Mouse (Mus musculus) olfactory bulb, adult 2 months (tissue): ENCODE data around the gene Tulp1. TPM values are rescaled to one million over a fixed set of nuclear protein-coding genes. Genes with fewer than 3 reads are reported as not detected.
"Not testable (repeated sequence)": the region's sequence is repeated elsewhere in the genome, so short reads cannot be mapped to it uniquely, and the experiment has no call there.

Experiments used
- H3K27ac ChIP-seq: fragments of 200-500 bp; 2 replicates; pipeline ENCODE4 v1.5.1; 2012; ENCODE audit warnings: low read depth, low read length; ENCODE audit not compliant: insufficient read depth
- H3K4me1 ChIP-seq: fragments of 200-500 bp; 2 replicates; pipeline ENCODE4 v1.6.1; 2012; ENCODE audit warnings: low read length; ENCODE audit not compliant: control insufficient read depth, insufficient read depth
- H3K4me3 ChIP-seq: fragments of 200-500 bp; 2 replicates; pipeline ENCODE4 v1.5.1; 2012; ENCODE audit warnings: mild to moderate bottlenecking, low read depth, low read length, moderate library complexity; ENCODE audit not compliant: insufficient read depth
- CTCF ChIP-seq: fragments of 200-500 bp; IDR thresholded peaks from 2 replicates; pipeline ENCODE4 v1.5.1; 2012; ENCODE audit warnings: low read depth, mild to moderate bottlenecking, low read length, moderate library complexity; ENCODE audit not compliant: insufficient read depth
- POLR2A ChIP-seq: fragments of 200-500 bp; IDR thresholded peaks from 2 replicates; pipeline ENCODE4 v1.6.1; 2012; ENCODE audit warnings: mild to moderate bottlenecking, low read depth, low read length, moderate library complexity; ENCODE audit not compliant: insufficient read depth
- WGBS: fragments of 180-500 bp; shearing (Covaris S2); methylation state at CpG from one replicate; pipeline ENCODE4 v1.1.7; 2018; 5-methylcytosine and 5-hydroxymethylcytosine counted together
- polyA plus RNA-seq: library from polyadenylated mRNA; stranded (reverse); fragments of >200 nt; gene quantifications from 2 replicates; pipeline ENCODE4 v1.2.4, GENCODE M21; 2012; ENCODE audit warnings: low replicate concordance; ENCODE audit not compliant: missing spikeins, insufficient read depth, insufficient read length

Gene Tulp1
- polyA plus RNA-seq, 1 experiment = not detected

GRCm38 (mm10) chr17:28332113-28332914 is 32.7 kb downstream of the Tulp1 start:
- Histone ChIP-seq H3K27ac (no peak overlapping the region), H3K4me1 (peaks cover 28% of the 10 kb centered on the region), H3K4me3 (no peak overlapping the region)
- 66% methylated on average over 13 of the region's 13 CpGs for WGBS
- TF ChIP-seq POLR2A = no peak
- TF ChIP-seq CTCF = no peak

DNA sequence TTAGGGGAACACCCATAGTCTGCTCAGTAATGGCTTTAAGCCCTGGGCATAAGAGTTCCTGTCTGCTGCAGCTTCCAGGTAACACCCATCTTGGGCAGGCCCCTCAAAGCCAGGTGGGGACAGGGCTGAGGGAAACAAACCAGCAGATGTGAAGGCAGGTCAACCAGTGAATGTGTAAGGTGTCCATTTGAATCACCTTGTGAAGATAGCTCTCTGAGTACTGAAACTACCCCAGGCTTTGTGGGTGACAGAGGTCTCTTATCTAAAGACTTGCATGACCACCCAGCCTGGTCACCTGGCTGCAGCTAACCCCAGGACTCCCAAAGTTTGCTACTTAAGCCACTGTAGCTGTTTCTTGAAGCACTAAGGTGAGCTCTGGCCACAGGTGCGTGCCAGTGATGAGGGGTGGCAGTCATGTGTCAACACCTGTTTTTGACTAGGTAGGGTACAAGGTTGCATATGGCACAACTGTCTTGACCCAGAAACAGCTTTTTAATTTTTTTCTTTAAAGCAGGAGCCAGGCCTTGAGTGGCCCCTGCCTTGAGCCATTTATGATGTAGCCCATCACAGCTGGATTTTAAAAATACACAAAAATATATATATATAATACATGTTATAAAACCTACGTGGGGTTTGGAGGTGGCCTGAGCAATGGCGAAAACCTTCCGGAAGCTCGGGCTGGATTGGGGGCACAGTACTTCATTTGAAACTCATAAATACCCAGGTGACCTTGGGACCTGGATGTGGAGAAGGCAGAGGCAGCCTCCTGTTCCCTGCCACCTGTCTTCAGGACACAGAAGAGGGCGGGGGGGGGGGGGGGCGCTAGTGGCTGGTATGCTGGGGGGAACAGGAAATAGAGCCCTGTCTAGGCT is 33.5 kb downstream of the Tulp1 start:
- no peak overlapping the region for H3K27ac ChIP-seq
- TF ChIP-seq POLR2A (no peak), CTCF (no peak)
- H3K4me1 ChIP-seq = peaks cover 37% of the 10 kb centered on the region
- 46% methylated on average over 7 of the region's 7 CpGs for WGBS
- no peak overlapping the region for H3K4me3 ChIP-seq

GRCm38 (mm10) chr17:28330590-28330989 is 34.4 kb downstream of the Tulp1 start:
- H3K4me1 ChIP-seq = peaks cover 38% of the 10 kb centered on the region
- not testable (repeated sequence) for H3K4me3 ChIP-seq, H3K27ac ChIP-seq
- 62% methylated on average over 8 of the region's 8 CpGs for WGBS

DNA sequence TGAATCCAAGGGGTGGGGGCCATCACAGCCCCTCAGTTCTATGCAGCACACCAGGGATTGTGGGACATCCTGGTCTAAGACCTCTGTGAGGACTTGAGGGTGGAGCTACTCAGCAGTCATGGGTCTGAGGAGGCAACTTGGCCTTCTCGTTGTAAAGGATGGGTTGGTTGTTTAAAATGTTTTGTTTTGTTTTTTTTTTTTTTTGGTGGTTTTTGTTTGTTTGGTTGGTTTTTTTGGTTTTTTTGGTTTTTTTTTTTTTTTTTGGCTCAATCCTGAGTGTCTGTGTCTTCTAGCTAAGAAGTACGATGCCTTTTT is 34.8 kb downstream of the Tulp1 start:
- WGBS = 39% methylated on average over 2 of the region's 2 CpGs
- Histone ChIP-seq H3K4me3 (no peak overlapping the region), H3K27ac (no peak overlapping the region), H3K4me1 (peaks cover 38% of the 10 kb centered on the region)
- TF ChIP-seq POLR2A (no peak), CTCF (no peak)

GRCm38 (mm10) chr17:28329503-28330231 is 35.4 kb downstream of the Tulp1 start:
- H3K27ac ChIP-seq = no peak overlapping the region
- no peak for TF ChIP-seq POLR2A
- TF ChIP-seq CTCF = no peak
- peak overlapping the region; percentile 62 for H3K4me3 ChIP-seq
- 13% methylated on average over 4 of the region's 4 CpGs for WGBS
- H3K4me1 ChIP-seq = peaks cover 38% of the 10 kb centered on the region

DNA sequence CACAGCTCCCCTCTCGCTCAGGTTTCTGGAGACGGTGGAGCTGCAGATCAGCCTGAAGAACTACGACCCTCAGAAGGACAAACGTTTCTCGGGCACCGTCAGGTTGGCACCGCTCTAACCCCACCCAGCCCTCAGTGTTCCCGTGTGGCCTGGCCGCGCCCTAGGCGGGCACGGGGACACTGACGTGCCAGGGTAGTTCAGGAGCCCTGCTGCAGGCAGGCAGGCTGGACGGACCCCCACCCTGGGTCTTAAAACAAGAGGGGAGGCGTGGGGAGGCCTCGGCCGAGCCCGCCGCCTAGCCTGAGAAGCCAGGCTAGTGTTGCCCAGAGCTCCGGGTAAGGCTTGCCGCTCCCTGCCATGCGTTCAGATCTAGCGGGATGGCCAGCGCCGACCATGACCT is 36.1 kb downstream of the Tulp1 start:
- no peak for TF ChIP-seq POLR2A
- TF ChIP-seq CTCF = no peak
- Histone ChIP-seq H3K27ac (peak overlapping the region; percentile 76), H3K4me1 (peaks cover 34% of the 10 kb centered on the region), H3K4me3 (peak overlapping the region; percentile 62)
- under 1% methylated on average over 25 of the region's 25 CpGs for WGBS

- H3K4me3 ChIP-seq = peak within 1 kb of the TSS; percentile 62
- peaks cover 30% of the 10 kb centered on the region for H3K4me1 ChIP-seq
- TF ChIP-seq CTCF (peak; percentile 75), POLR2A (peak; percentile 89)
- under 1% methylated on average over 67 of the region's 67 CpGs for WGBS
- H3K27ac ChIP-seq = peak within 1 kb of the TSS; percentile 97
Measured at GRCm38 (mm10) chr17:28328366-28328928, 36.6 kb downstream of the Tulp1 start, which contains the start of gene Rpl10a. Gene Rpl10a, plus strand, starts transcription at chr17:28328471.

DNA sequence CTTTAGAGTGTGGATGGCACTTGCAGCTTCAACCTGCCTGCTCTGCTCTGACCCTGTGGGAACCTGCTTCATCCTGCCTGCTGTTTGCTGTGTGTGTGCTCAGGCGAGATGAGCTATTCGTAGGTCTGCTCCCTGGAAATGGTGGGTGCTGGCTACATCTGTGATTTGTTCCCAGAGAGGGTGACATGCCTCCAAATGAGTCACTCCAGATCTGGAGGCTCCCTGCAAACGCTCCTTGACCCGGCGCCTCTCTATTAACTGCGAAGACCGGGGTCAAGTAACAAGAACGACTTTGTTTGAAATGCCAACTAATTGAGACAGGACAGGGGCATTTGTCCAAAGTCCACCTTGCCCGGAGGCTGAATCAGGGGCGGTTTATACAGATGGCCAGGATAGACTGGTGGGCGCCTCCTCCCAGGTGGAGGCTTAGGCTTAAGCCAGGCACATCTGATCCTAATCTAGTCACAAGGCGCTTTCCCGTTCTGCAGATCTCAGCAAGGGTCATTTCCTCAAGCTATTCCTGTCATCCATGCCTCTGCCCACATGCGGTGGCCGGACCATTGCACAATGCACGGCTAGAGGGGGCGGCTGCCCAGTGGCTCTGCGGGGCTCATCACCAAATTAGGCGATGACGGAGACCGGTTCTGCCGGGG is 37.2 kb downstream of the Tulp1 start:
- Histone ChIP-seq H3K27ac (peak overlapping the region; percentile 97), H3K4me3 (peak overlapping the region; percentile 62), H3K4me1 (peaks cover 27% of the 10 kb centered on the region)
- no peak for TF ChIP-seq CTCF
- TF ChIP-seq POLR2A = no peak
- WGBS = 3% methylated on average over 22 of the region's 22 CpGs
